Mouse (Mus musculus) layer of hippocampus, adult 8-10 months (tissue): ENCODE data around the gene Aunip. TPM values are rescaled to one million over a fixed set of nuclear protein-coding genes. Genes with fewer than 3 reads are reported as not detected.

Experiments used
- DNase-seq, 2 experiments: peaks; one replicate each; pipeline ENCODE4 v3.0.0; 2022; ENCODE audit warnings: low spot score in 2 of 2
- total RNA-seq, 4 experiments: library from RNA; stranded (reverse); gene quantifications; 2 replicates each; pipeline ENCODE4 v1.2.4; 2022

The Aunip gene
- total RNA-seq, 4 experiments from 2014 or later: 0.25 to 0.85 (median 0.33) TPM; not detected in 1

GRCm38 (mm10) chr4:134551494-134552316 lies 40.9 kb downstream of the Aunip start, which contains the start of gene Selenon:
TSS of gene Selenon (minus strand) at chr4:134552166.
- no peak for DNase-seq

DNA sequence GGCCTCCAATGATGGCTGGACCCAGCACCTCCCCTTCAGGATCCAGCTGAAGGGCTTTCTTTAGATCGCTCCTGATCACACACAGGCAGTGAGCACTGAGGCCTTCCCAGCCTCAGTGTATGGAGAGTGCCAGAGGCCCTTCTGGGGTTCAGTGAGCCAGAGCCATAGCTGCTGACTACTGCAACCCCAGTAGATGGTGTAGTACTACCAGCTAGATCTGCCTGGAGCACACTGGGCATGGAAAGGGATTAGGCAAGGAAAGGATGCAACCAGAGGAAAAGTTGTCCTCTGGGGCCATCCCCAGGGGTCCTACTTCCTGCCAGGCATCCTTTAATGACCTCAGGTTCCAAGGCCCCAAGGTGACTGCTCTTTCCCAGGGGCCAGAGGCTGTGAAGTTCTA lies 42.8 kb downstream of the Aunip start:
- DNase-seq: no peak

DNA sequence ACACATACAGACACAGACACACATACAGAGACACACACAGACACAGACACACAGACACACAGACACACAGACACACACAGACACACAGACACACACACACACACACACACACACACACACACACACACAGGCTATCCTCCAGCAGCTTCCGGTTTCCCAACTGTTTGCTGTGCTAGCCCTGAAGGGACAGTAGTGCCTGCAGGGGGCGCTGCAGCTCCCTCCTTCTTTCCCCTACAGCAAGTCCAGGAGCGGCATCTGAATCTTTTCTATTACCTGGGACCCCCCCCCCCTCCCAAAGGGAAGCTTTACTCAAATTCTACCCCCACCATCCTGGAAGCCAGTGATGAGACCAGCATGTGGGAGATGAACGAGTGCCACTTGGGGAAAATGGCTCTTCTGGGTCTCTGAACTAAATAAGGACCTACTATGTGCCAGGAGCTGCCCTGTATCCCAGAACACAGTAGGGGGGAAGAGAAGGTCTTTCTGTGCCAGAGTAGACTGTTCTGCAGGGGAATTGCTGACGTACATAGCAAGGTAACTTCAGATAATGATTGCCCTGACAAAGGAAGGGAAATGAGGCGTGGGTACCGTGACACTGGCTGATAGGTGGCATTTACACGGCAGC lies 45.3 kb downstream of the Aunip start:
- DNase-seq: no peak

DNA sequence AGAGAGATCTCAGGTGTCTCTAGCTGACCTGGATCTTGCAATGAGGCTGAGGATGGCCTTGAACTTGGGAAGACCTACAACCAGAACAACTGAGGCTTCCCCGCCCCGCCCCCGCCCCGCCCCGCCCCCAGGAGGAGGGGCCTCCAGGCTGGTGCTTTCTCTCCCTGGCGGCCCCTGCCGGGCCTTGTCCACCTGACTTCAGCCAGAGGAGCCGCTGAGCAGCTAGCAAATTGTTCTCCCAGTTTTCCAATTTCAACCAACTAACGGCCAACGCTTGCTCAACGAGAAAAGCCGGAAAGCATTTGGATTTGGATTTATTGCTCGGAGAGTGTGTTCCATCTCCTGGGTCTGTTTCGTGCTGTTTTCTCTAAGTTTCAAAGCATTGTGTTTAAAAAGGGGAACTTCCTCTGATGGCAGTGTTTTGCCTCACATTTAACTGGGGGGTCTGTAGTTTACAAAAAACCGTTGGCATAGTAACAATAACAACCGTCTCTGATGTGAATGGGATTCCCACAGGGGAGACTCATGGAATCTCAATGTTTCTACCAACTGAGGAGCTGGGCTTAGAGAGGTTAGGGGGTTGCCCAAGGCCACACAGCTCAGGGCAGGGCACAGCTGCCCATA lies 46.9 kb downstream of the Aunip start:
- no peak for DNase-seq

DNA sequence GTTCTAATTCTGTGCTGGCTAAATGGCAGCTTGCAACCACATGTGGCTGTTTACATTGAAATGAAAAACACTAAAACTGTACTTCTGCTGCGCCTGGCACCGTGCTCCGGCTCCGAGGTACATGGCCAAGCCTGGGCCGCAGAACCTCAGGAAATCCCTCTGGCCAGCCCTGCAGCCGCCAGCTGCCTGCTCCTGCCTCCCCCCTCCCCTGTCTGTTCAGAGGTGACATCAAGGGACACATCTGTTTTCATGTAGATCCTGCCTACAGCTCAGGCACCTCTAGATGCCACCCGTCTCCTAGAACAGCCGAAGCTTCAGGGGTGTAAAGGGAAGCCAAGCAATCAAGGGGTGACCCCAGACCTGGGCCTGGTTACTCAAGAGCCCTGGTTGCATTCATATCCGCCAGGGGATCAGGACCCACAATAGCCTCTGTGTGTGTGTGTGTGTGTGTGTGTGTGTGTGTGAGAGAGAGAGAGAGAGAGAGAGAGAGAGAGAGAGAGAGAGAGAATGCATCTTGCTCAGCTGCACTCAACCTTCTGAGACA lies 47.8 kb downstream of the Aunip start:
- DNase-seq: no peak

GRCm38 (mm10) chr4:134559154-134559553 lies 48.4 kb downstream of the Aunip start:
- DNase-seq: no peak

DNA sequence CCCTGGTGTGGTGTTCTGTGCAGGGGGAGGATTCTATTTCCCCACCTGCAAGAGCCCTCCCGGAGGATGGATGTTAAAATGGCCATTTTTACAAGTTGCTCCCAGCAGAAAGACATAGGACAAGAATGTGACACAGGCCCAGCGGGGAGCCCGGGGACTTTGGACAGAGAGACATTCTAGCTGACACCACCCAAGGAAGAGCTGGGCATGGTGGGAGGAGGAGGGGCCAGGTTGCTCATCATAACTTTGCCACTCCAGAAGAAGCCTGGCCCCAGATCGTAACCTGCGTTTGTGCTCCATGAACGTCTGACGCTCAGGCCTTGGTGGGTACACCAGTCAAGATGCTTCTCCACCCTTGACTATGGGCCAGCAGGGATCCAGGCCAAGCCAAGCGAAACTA lies 49.9 kb downstream of the Aunip start:
- DNase-seq: no peak

DNA sequence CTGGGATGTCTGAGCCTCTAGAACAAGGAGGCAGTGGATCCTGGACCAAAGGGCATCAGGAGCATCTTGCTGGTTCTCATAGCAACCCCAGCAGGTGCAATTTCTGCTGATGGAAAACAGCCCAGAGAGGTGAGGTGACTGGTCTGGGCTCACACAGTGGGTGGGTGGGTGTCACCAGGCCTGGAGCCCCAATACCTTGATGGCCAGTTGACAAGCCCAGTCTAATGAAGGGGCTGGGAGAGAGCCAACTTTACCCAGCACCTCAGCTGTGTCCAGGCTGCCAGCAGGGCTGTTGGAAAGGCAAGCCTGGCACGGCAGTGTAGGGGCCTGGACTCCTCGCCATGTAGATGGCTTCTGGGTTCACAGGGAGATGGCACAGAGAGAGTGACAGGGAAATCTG lies 51.2 kb downstream of the Aunip start:
- no peak for DNase-seq

DNA sequence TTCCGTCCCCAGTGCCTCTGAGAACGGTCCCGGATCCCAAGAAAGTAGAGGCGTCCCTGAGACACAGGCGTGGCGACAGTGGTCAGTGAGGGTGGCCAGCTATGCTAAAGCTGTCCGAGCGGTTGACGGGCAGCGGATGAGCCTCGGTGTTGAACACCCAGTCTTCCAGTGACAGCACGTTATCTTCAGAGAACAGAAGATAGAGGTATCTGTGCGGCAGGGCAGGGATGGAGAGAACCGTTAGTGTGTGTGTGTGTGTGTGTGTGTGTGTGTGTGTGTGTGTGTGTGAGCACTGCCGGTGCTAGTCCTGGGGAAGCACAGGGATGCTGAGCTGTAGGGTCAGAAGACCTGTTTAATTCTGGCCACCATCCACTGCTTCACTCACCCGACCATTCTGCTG lies 52.8 kb downstream of the Aunip start:
- DNase-seq: no peak

GRCm38 (mm10) chr4:134564093-134564492 lies 53.3 kb downstream of the Aunip start:
- no peak for DNase-seq

DNA sequence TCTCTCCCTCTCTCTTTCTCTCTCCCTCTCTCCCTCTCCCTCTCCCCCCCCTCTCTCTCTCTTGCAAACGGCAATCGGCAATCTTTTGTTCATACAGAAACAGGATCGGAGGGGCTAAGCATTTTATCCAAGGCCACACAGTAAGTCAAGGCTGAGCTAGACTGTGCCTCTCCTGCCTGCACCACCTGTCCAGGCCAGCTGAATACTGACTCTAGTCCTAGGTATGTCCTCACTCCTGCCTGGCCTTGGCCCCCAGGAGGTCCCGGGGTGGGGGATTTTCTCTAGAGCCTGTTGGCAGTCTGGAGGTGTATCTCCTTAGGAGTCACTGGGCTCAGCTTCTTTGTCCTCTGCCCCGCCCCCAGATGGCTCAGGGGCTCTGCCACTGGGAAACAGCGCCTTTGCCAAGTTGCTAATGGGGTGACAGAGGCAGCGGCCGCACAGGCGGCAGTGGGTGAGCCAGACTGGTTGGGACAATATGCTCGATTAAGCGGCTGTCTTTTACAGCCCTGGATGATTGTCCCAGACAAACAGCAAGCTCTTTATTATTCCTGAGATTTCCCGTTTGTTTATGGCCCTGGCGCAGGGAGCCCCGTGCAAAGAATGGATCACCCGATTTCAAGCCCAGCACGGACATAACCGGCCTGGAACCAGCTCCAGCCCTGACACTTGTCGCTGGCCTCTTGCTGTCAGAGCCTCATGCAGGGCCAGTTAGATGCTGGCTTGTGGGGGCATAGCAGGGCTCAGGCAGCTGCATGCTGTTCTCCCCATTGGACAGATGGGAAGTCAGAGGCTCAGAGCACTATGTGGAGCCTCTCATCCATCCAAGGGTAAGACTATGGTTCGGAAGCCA lies 56.8 kb downstream of the Aunip start:
- peak; percentile 41 to 53 for DNase-seq

- no peak for DNase-seq
Measured at GRCm38 (mm10) chr4:134569205-134569604, 58.4 kb downstream of the Aunip start.

- DNase-seq: no peak
Measured at GRCm38 (mm10) chr4:134569831-134570230, 59.0 kb downstream of the Aunip start.

GRCm38 (mm10) chr4:134570704-134571451 lies 60.1 kb downstream of the Aunip start:
- DNase-seq: no peak

GRCm38 (mm10) chr4:134572449-134573300 lies 61.9 kb downstream of the Aunip start:
- DNase-seq: no peak
